Mouse (Mus musculus): ENCODE measurements around the gene Ndufv1. TPM values are rescaled to one million over a fixed set of nuclear protein-coding genes. Genes with fewer than 3 reads are reported as not detected.
"Not testable (repeated sequence)": the region's sequence is repeated elsewhere in the genome, so short reads cannot be mapped to it uniquely, and the experiment has no call there.

The Ndufv1 gene
- polyA plus RNA-seq, 1 experiment: 77.9 TPM

DNA sequence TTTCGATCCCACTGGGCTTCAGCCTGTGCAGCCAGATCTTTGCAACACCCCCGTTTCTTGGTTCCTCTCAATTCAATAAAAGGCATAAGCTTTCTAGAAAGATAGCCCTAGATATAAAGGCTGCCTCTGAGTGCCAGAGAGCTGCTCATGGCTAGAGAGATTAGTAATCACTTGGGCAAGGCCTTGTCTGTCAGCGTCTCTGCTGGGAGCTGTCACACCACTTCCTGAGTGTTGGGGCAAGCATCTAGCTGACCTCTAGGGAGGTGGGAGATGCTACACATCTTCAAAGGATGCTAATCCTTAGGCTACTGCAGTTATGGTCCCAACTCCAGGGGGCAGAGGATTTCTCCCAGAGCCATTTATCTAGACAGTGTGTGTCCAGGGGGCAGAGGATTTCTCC is 45.3 kb downstream of the Ndufv1 start:
- Histone ChIP-seq H3K4me3 (ENCODE audit: low read depth, low read length) (no peak overlapping the region), H3K27ac (ENCODE audit: insufficient read depth, low read length) (no peak overlapping the region), H3K27me3 (ENCODE audit: control insufficient read depth, insufficient read depth, low read length, poor library complexity, severe bottlenecking) (no peaks in the 10 kb centered on the region), H3K9me3 (replicated peaks; ENCODE audit: control insufficient read depth, insufficient read depth, low read length, poor library complexity, severe bottlenecking) (no peaks in the 10 kb centered on the region), H3K36me3 (ENCODE audit: control insufficient read depth, insufficient read depth, low read length, poor library complexity, severe bottlenecking) (no peaks in the 10 kb centered on the region), H3K9ac (ENCODE audit: low read depth, poor library complexity, severe bottlenecking) (no peak overlapping the region), H3K4me1 (ENCODE audit: control insufficient read depth, insufficient read depth, low read length) (no peaks in the 10 kb centered on the region)
- no peak for TF ChIP-seq EP300 (IDR thresholded peaks at IDR 0.05; ENCODE audit: insufficient read depth, low read depth, low read length)
- TF ChIP-seq CTCF (IDR thresholded peaks at IDR 0.05; ENCODE audit: low read depth, low read length): no peak
- no peak for TF ChIP-seq POLR2A (IDR thresholded peaks at IDR 0.05; ENCODE audit: insufficient read depth, low read length)

DNA sequence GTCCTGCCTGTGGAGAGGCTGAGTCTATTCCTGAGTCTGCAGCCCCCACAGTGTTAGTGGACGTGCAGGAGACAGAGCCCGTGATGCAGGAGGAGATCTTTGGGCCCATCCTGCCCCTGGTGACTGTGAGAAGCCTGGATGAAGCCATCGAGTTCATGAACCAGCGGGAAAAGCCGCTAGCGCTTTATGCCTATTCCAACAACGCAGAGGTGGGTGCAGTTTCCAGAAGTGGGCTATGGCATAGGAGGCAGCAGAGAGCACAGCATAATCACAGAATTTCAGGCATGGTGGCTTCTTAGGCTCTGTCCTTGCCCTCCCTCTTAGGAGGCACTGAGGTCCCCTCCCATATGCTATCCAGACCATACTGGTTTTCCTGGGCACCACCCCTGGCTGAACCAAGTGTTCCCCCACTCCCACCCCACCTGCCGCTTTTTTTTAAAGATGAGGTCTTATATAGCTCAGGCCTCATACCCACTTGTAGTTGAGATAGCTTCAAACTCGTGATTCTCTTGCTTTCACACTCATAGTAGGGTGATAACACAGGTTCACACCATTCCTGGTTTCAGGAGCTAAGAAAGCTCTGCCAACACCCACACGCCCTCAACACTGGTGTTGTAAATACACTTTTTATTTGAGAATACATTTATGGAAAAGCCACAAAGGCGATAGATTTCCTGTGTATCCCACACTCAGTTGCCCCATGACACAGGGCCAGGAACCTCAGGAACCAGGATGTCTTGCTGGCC is 46.1 kb downstream of the Ndufv1 start:
- H3K9ac ChIP-seq (ENCODE audit: low read depth, poor library complexity, severe bottlenecking): no peak overlapping the region

DNA sequence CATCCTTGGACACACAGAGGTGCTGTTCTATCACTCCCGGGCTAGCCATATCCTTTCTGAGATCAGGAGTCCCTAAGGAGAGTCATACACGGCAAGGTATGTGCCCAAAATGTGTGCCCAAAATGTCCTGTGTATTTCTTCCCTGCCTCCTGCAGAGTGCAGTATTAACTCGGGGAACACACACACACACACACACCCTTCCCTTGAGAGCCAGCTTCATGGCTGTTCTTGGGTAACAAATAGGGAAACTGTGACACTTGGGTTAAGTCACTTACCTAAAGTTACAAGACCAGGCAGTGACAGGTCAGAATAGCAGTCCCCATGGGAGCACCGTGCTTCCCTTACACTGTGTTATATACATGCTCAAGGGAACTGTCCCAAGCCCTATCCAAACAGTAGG is 48.6 kb downstream of the Ndufv1 start:
- Histone ChIP-seq H3K4me3 (ENCODE audit: low read depth, low read length) (no peak overlapping the region), H3K9me3 (replicated peaks; ENCODE audit: control insufficient read depth, insufficient read depth, low read length, poor library complexity, severe bottlenecking) (no peaks in the 10 kb centered on the region), H3K27me3 (ENCODE audit: control insufficient read depth, insufficient read depth, low read length, poor library complexity, severe bottlenecking) (no peaks in the 10 kb centered on the region), H3K36me3 (ENCODE audit: control insufficient read depth, insufficient read depth, low read length, poor library complexity, severe bottlenecking) (no peaks in the 10 kb centered on the region), H3K27ac (ENCODE audit: insufficient read depth, low read length) (no peak overlapping the region), H3K9ac (ENCODE audit: low read depth, poor library complexity, severe bottlenecking) (no peak overlapping the region), H3K4me1 (ENCODE audit: control insufficient read depth, insufficient read depth, low read length) (no peaks in the 10 kb centered on the region)
- TF ChIP-seq POLR2A (IDR thresholded peaks at IDR 0.05; ENCODE audit: insufficient read depth, low read length): no peak
- TF ChIP-seq EP300 (IDR thresholded peaks at IDR 0.05; ENCODE audit: insufficient read depth, low read depth, low read length): no peak
- no peak for TF ChIP-seq CTCF (IDR thresholded peaks at IDR 0.05; ENCODE audit: low read depth, low read length)

More for the DNA sequence above, 46.1 kb downstream of the Ndufv1 start:
- Histone ChIP-seq H3K9me3 (replicated peaks; ENCODE audit: control insufficient read depth, insufficient read depth, low read length, poor library complexity, severe bottlenecking) (no peaks in the 10 kb centered on the region), H3K27me3 (ENCODE audit: control insufficient read depth, insufficient read depth, low read length, poor library complexity, severe bottlenecking) (no peaks in the 10 kb centered on the region), H3K4me1 (ENCODE audit: control insufficient read depth, insufficient read depth, low read length) (no peaks in the 10 kb centered on the region), H3K27ac (ENCODE audit: insufficient read depth, low read length) (no peak overlapping the region), H3K4me3 (ENCODE audit: low read depth, low read length) (no peak overlapping the region), H3K36me3 (ENCODE audit: control insufficient read depth, insufficient read depth, low read length, poor library complexity, severe bottlenecking) (no peaks in the 10 kb centered on the region)
- no peak for TF ChIP-seq EP300 (IDR thresholded peaks at IDR 0.05; ENCODE audit: insufficient read depth, low read depth, low read length)
- peak; percentile 9 for TF ChIP-seq CTCF (IDR thresholded peaks at IDR 0.05; ENCODE audit: low read depth, low read length)

DNA sequence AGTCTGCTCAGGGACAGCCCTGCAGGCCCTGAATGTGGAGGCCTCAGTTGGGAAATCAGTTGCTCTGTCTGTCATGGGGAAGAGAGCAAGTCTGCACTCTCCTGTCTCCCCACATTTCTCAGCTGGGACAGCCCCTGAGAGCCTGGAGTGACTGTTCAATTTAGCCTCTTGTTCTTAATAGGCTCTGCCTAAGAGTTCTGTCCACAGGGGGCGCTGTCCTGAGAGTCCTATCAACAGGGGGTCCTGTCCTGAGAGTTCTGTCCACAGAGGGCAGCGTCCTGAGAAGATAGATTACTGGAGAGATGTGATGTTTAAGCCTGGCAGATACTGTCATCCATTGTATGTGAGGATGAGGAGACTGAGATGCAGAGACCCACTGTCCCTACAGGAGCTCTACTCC is 50.1 kb downstream of the Ndufv1 start:
- H3K4me1 ChIP-seq (ENCODE audit: control insufficient read depth, insufficient read depth, low read length): no peaks in the 10 kb centered on the region
- no peaks in the 10 kb centered on the region for H3K9me3 ChIP-seq (replicated peaks; ENCODE audit: control insufficient read depth, insufficient read depth, low read length, poor library complexity, severe bottlenecking)
- H3K27me3 ChIP-seq (ENCODE audit: control insufficient read depth, insufficient read depth, low read length, poor library complexity, severe bottlenecking): no peaks in the 10 kb centered on the region
- no peaks in the 10 kb centered on the region for H3K36me3 ChIP-seq (ENCODE audit: control insufficient read depth, insufficient read depth, low read length, poor library complexity, severe bottlenecking)
- H3K9ac ChIP-seq (ENCODE audit: low read depth, poor library complexity, severe bottlenecking): no peak overlapping the region
- TF ChIP-seq EP300 (IDR thresholded peaks at IDR 0.05; ENCODE audit: insufficient read depth, low read depth, low read length): no peak
- peak; percentile 41 for TF ChIP-seq CTCF (IDR thresholded peaks at IDR 0.05; ENCODE audit: low read depth, low read length)
- TF ChIP-seq POLR2A (IDR thresholded peaks at IDR 0.05; ENCODE audit: insufficient read depth, low read length): no peak
- no peak overlapping the region for H3K4me3 ChIP-seq (ENCODE audit: low read depth, low read length)
- no peak overlapping the region for H3K27ac ChIP-seq (ENCODE audit: insufficient read depth, low read length)

DNA sequence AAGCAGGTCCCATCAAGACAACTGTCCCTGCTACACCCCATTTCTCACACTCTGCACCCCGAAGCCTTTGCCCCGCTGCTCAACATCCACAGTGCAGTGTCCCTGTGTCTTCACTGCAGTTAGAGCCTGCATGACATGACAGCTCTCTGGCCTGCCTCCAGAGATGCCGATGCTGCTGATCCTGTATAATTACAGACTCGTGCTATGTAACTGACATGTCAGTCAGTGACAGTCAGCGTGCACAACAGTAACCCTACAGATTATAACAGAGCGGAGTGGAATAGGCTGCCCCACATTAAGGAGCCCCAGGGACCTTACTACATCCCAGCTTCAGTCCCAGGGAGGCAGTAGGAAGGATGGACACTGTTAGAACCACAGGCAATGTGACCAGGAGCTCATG is 50.8 kb downstream of the Ndufv1 start:
- H3K27ac ChIP-seq (ENCODE audit: insufficient read depth, low read length); H3K36me3 ChIP-seq (ENCODE audit: control insufficient read depth, insufficient read depth, low read length, poor library complexity, severe bottlenecking); H3K4me1 ChIP-seq (ENCODE audit: control insufficient read depth, insufficient read depth, low read length); H3K9me3 ChIP-seq (replicated peaks; ENCODE audit: control insufficient read depth, insufficient read depth, low read length, poor library complexity, severe bottlenecking); H3K27me3 ChIP-seq (ENCODE audit: control insufficient read depth, insufficient read depth, low read length, poor library complexity, severe bottlenecking); H3K9ac ChIP-seq (ENCODE audit: low read depth, poor library complexity, severe bottlenecking); H3K4me3 ChIP-seq (ENCODE audit: low read depth, low read length): not testable (repeated sequence)

DNA sequence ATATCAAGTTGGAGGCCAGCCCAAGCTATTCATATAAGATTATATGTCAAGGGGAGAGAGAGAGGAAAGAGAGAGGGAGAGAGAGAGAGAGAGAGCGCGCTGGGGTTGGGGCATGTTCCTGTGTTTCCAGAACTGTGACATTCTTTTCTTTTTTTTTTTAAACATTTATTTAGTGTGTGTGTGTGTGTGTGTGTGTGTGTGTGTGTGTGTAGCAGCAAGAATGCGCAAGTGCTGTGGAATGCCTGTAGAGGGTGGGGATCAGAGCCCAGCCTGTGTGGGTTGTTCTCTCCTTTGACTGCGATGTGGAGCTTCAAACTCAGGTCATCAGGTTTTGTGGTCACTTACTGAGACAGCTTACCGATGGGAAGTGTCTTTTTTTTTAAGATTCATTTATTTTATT is 52.4 kb downstream of the Ndufv1 start:
- Histone ChIP-seq H3K27ac (ENCODE audit: insufficient read depth, low read length) (no peak overlapping the region), H3K4me1 (ENCODE audit: control insufficient read depth, insufficient read depth, low read length) (no peaks in the 10 kb centered on the region), H3K9ac (ENCODE audit: low read depth, poor library complexity, severe bottlenecking) (no peak overlapping the region), H3K4me3 (ENCODE audit: low read depth, low read length) (no peak overlapping the region), H3K27me3 (ENCODE audit: control insufficient read depth, insufficient read depth, low read length, poor library complexity, severe bottlenecking) (no peaks in the 10 kb centered on the region), H3K9me3 (replicated peaks; ENCODE audit: control insufficient read depth, insufficient read depth, low read length, poor library complexity, severe bottlenecking) (no peaks in the 10 kb centered on the region), H3K36me3 (ENCODE audit: control insufficient read depth, insufficient read depth, low read length, poor library complexity, severe bottlenecking) (no peaks in the 10 kb centered on the region)
- no peak for TF ChIP-seq POLR2A (IDR thresholded peaks at IDR 0.05; ENCODE audit: insufficient read depth, low read length)
- no peak for TF ChIP-seq CTCF (IDR thresholded peaks at IDR 0.05; ENCODE audit: low read depth, low read length)
- no peak for TF ChIP-seq EP300 (IDR thresholded peaks at IDR 0.05; ENCODE audit: insufficient read depth, low read depth, low read length)

Measured in ES-Bruce4 (cell line).